Mouse (Mus musculus) thymus, postnatal 4 days (tissue): ENCODE data around the gene Cldn20.

ENCODE experiments used
- DNase-seq: peaks from one replicate; pipeline ENCODE4 v3.0.0; 2021

Cldn20 gene

DNA sequence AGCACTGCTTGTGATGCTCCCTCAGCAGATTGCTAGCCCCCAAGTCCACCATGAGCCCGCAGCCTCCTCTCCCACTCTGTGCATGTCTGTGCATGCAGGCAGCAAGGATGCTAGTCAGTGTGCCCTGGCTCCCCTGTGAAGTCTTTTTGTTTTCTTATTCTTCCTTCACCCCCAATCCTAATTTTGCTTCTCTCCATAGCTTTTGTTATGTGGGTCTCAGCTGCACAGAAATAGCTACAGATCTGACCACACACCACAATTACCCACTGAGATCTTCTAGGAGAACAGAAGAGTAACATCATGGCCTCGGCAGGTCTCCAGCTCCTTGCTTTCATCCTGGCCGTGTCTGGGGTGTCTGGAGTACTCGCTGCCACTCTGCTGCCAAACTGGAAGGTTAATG is at the start of gene Cldn20:
Gene Cldn20, plus strand, starts transcription at position 301 of the 400 bp plus-strand sequence.
- DNase-seq: no peak

DNA sequence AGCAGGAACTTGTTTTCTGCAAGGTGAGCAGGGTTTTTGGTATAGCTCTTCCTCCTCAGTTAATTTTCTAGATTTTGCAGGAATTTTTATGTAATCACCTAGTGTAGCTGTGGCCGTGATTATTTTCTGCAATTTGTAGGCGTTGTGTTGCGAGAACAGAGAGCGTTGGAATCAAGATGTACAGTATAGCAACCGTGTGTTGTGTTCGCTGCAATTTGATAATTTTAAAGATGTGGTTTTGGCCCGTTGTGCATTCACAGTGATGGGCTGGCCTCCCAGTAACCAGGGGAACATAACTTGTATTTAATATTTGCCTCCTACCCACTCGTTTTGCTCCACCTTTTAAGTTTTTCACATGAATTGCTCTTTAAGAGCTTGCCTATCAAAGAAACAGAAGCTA is 49.3 kb upstream of the Cldn20 start:
- no peak for DNase-seq

DNA sequence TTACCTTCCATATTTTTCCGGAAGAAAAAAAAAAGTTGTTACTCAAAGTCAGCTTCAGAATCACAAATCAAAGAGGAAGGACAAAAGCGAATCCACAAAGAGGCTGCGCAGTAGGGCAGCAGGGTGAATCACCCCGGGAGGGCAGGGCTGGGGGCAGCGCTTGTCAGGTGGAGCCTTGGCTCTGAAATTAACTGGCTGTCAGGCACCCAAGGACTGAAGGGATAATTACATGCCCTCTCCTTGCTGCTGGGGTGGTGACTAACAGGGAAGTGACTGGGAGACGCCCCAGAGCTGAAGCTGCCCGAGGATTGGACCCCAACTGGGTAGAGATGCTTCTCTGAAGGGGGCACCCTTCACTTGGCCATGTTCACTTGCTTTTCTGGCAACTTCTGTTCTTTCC is 46.5 kb upstream of the Cldn20 start:
- DNase-seq: no peak

GRCm38 (mm10) chr17:3487211-3487610 is 45.1 kb upstream of the Cldn20 start:
- no peak for DNase-seq

- no peak for DNase-seq
Observed at GRCm38 (mm10) chr17:3487721-3488601, 44.4 kb upstream of the Cldn20 start.

DNA sequence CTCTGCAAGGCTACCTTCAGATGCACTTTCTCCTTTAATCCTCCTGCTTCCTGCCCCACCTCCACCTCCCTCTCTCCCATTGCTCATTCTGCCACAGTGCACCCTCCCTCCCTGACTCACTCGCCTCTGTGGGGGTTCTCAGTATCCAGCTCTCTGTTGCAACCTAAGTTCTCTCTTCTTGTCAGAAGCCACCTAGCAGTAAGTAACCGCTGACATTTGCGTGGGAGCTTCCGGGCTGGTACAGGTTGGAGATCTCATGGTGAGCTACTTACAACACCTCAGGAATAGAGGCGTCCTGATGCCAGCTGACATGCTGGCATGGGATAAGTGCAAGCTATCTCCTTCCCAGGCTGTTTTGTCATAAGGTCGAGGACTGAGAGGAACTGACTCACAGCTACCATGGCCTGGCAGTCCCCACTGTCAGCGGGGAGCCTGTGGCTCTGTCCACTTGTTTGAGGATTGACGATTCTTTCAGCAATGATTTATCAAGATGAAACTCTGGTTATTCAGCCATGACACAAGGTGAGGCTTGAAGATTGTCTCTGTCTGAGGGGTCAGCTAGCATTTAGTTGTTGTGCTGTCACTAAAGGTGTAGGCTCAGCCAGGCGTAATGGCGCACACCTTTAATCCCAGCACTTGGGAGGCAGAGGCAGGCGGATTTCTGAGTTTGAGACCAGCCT is 42.0 kb upstream of the Cldn20 start:
- DNase-seq: no peak

DNA sequence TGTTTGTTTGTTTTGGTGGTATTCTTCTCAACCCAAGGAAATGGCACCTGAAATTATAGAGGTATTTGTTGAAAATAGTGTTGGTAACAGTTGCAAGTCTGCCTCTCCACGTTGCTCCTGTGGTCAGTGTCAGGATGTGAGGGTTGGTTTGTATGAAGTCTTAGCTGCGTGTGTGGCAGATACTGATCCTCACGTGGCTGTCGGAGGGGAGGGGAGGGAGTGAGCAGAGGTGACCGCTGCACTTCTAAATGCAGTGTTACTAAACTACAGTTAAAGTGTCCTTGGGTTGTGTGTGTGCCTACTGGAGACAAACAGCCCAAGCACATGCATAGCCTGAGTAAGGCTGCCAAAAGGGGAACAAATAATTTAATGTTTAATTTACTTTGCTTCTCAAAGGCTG is 41.3 kb upstream of the Cldn20 start:
- no peak for DNase-seq

GRCm38 (mm10) chr17:3491667-3492066 is 40.7 kb upstream of the Cldn20 start:
- DNase-seq: no peak

GRCm38 (mm10) chr17:3495576-3495975 is 36.8 kb upstream of the Cldn20 start:
- DNase-seq: no peak

DNA sequence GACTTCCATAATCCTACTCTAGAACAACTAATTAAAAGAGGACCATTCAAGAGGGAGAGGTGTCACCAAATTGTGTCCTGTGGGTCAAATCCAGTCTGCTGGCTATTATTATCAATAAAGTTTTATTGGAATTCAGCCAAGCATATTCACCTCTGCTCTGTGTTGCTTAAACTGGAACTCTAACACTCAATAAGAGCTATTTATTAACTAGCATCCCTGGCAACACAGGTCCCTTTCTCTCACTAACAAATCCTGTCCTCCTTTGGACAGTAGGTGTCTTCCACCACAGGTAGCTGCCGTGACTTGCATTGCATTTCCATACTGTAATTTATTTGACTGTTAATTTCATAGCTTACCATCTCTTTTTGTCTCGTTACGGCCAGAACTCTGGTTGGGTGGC is 36.3 kb upstream of the Cldn20 start:
- no peak for DNase-seq

DNA sequence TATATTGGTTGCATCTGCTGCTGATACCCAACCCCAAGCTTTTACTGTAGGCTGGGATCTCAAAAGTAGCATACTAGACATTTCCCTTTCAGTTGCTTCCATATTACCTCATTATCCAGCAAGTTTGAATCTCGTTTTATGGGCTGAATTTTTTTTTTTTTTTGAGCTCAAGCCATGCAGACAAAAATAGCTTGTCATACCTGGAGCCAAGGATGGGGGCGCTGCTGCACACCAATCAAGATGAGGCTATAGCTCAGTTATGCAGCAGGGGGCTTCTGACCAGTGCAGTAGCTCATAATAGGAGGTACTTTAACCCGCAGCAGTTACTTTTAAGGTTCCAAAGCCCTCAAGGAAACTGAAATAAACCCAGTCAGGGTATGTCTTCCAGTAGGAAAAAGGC is 34.3 kb upstream of the Cldn20 start:
- peak; percentile 77 for DNase-seq

DNA sequence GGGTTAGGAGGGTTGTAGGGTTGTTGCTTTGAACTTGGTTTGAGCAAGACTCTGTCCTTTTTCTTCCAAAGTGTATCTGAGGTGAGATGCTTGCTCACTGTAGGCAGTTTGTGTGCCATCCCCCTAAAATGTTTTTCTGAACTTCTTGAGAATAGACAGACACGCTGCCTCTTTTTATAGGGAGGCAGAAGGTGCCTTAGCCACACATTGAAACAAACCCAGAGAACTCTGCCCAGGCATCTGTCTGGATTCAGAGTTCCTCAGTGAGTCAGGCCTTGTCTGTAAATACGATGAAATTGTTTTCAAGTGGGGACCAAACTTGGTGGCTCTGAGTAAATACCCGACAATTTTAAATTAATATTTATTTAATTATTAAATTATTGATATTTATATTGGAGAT is 33.8 kb upstream of the Cldn20 start:
- DNase-seq: no peak

DNA sequence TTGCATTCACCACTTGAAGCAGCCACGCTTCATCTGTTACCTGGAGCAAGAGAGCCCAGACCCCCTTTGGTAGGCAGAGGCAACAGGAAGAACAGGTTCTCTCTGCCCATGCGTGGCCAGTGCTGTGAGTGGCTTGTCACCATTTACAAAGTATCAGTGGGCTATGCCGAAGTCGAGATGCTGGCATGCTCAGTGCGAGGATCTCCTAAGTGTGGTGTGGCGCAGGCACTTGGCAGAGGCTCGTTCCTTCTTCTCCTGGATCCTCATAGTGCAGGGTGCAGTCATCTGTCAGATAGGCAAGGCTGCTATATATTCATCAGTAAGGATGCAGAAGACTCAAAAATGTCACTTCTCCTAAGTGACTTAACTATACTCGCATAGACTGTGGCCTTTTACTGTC is 32.9 kb upstream of the Cldn20 start:
- DNase-seq: no peak

- DNase-seq: no peak
Observed at GRCm38 (mm10) chr17:3500076-3500475, 32.3 kb upstream of the Cldn20 start.

- DNase-seq: no peak
Observed at GRCm38 (mm10) chr17:3500936-3501335, 31.4 kb upstream of the Cldn20 start.

GRCm38 (mm10) chr17:3505711-3506110 is 26.6 kb upstream of the Cldn20 start:
- DNase-seq: no peak

DNA sequence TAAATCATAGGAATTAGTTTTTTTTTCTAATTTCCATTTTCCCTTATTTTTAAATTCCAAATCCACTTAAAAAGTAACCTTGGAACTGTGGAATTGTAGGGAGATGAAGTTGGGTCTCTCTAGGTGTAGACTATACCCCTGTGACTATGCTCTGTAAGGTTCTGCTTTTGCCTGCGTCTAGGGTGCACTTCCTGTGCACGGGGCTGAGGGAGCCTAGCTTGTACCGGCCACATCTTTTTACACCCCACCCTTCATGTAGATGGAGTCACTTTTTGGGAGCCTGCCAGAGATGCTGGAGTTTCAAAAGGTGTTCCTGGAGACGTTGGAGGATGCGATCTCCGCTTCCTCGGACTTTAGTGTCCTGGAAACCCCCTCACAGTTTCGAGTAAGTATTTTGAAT is 25.8 kb upstream of the Cldn20 start:
- DNase-seq: peak; percentile 10

DNA sequence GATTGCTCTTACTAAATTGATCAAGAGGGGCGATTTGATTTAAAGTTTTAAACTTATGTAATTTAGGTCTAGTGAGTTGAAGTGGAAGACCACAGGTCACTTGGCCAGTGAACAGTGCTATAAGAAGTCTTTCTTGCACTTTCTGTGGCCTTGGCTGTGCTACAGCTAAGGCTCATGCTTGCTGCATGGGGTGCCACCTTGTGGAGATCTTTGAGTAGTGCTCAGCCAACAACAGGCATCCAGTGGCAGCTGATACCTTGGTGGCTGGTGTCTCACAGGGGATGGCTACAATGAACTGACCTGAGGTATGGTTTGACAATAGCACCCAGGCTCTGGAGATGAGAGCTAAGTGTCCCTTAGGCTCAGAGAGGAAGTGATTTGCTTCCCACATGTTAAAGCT is 22.5 kb upstream of the Cldn20 start:
- DNase-seq: peak; percentile 68

- no peak for DNase-seq
Observed at GRCm38 (mm10) chr17:3514316-3514715, 18.0 kb upstream of the Cldn20 start.

DNA sequence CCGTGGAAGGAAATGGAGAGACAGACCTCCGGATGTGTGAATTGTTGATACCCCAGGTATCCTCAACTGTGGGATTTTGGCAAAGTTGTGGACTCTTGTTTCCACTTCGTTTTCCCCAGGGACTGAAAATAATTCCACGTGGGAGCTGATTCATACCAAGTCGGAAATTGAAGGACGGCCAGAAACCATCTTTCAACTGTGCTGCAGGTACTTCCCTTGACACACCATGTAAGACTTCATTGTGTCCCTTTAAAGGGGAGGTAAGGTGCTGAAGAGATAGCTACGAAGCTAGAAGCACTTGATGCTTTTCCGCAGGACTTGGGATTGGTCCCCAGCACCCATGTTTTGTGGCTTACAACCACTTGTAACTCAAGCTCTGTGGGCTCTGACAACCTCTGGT is 16.5 kb upstream of the Cldn20 start:
- DNase-seq: no peak

DNA sequence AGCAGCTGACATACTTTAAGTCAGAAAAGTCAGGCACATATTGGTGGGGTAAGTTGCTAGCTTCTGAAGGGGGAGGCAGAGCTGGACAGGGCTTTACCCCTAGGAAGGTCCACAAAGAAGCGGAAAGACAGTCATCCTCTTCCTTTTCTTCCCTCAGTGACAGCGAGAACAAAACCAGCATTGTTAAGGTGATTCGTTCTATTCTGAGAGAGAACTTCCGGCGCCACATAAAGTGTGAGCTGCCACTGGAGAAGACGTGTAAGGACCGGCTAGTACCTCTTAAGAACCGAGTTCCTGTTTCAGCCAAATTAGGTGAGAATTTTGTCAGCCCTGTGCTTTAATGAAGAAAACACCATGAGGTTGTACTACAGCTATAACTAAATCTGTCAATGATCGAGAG is 15.9 kb upstream of the Cldn20 start:
- DNase-seq: no peak

GRCm38 (mm10) chr17:3520344-3520743 is 12.0 kb upstream of the Cldn20 start:
- DNase-seq: no peak

GRCm38 (mm10) chr17:3527841-3528471 is 4.4 kb upstream of the Cldn20 start:
- no peak for DNase-seq

DNA sequence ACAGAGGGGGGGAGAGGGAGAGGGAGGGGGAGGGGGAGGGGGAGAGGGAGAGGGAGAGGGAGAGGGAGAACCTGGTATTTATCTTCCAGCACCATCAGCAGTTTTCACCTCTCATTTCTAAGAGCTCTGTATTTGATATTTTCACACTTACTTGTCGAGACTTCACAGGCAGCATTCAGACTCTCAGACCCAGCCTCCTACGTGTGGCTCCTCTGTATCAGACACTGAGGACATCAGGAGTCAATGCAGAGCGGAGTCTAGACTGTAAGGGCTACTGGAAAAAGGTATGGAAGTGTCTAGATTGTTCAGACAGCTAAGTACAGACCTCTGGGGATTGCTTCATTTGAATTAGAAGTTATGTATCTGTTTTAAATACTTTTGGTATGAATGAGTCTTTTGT is 2.8 kb upstream of the Cldn20 start:
- DNase-seq: no peak
